8 mouse cellular contexts compared by ENCODE assay signal in genomic region chr7:113167092-113167491, GRCm38 (mm10). TPM values are rescaled to one million over a fixed set of nuclear protein-coding genes. Genes with fewer than 3 reads are reported as not detected.
DNase-seq lines count a peak whose midpoint lies in the region; ATAC-seq and TF ChIP-seq lines count a peak whose summit lies in the region.

No protein-coding gene starts in this region.

- TF ChIP-seq CTCF in testis, adult 2 months (IDR thresholded peaks at IDR 0.05; ENCODE audit: control insufficient read depth, insufficient read depth, insufficient replicate concordance, low read depth, low read length) = peak; percentile 20; the same call in 1 of the 2 replicates

- 0 out of 2 replicates have a peak, but pooled peaks have one; percentile 65 for ATAC-seq in neural tube, embryonic 13.5 days (ENCODE audit: low read depth)

- no peak for TF ChIP-seq POLR2A in testis, adult 2 months (IDR thresholded peaks at IDR 0.05; ENCODE audit: control insufficient read depth, low read depth, low read length)

- H3K27ac ChIP-seq in testis, adult 2 months (ENCODE audit: control insufficient read depth, insufficient read depth, low read depth, low read length) = no peak overlapping the region
- no peak overlapping the region for H3K27ac ChIP-seq in neural tube, embryonic 13.5 days (replicated peaks)

- H3K4me3 ChIP-seq in testis, adult 2 months (ENCODE audit: control insufficient read depth, low read depth, low read length) = no peak overlapping the region
- H3K4me3 ChIP-seq in neural tube, embryonic 13.5 days = no peak overlapping the region

- no peaks in the 10 kb centered on the region for H3K9me3 ChIP-seq in neural tube, embryonic 13.5 days

- no peak overlapping the region for H3K4me2 ChIP-seq in neural tube, embryonic 13.5 days

- no peaks in the 10 kb centered on the region for H3K27me3 ChIP-seq in testis, adult 2 months (ENCODE audit: control insufficient read depth, insufficient read depth, low read length)
- no peaks in the 10 kb centered on the region for H3K27me3 ChIP-seq in neural tube, embryonic 13.5 days

- H3K9ac ChIP-seq in neural tube, embryonic 13.5 days = no peak overlapping the region

- peak; percentile 43 for DNase-seq in adrenal gland, postnatal 10 days
- DNase-seq in adrenal gland, adult 8-10 months = no peak
- DNase-seq in testis, postnatal 10 days (ENCODE audit: low spot score) = no peak
- DNase-seq in heart, adult 8-10 months (ENCODE audit: low spot score) = peak; percentile 50
- peak; percentile 57 to 62 for DNase-seq in kidney, postnatal 36 days
- no peak for DNase-seq in ovary, postnatal 10 days (ENCODE audit: low spot score)

- no peaks in the 10 kb centered on the region for H3K4me1 ChIP-seq in testis, adult 2 months (ENCODE audit: control insufficient read depth, insufficient read depth, low read length)
- H3K4me1 ChIP-seq in neural tube, embryonic 13.5 days (replicated peaks) = no peaks in the 10 kb centered on the region; the same call in 1 of the 2 replicates

- no peaks in the 10 kb centered on the region for H3K36me3 ChIP-seq in testis, adult 2 months (ENCODE audit: control insufficient read depth, insufficient read depth, low read length)
- no peaks in the 10 kb centered on the region for H3K36me3 ChIP-seq in neural tube, embryonic 13.5 days

- 47% methylated on average over 8 of the region's 8 CpGs for WGBS in neural tube, embryonic 13.5 days

RNA-seq across cellular contexts. Expression of gene Arntl, which starts 40.2 kb away (rescaled TPM):
- 10 to 100 TPM; 22.9 to 25.7 TPM for total RNA-seq in adrenal gland, postnatal 10 days (2021)
- total RNA-seq in adrenal gland, adult 8-10 months (2022) = 10 to 100 TPM in 3 of 4 experiments, 1 to 10 TPM in 1; 9.9 to 16.1 (median 11.2) TPM
- polyA plus RNA-seq in testis, adult 2 months (2012; rRNA removed) = 2.9 and 3.2 TPM in 2 replicates
- total RNA-seq in heart, adult 8-10 months (2022) = 1 to 10 TPM; 2.6 to 8.9 (median 3.5) TPM
- 9.8 and 10.1 TPM in 2 replicates for polyA plus RNA-seq in neural tube, embryonic 13.5 days (2015; fragmentation: Nextera tagmentation; extraction: Ambion mirVana)

Comparison
In these comparisons a context has a peak if more than half of its experiments do, and no peak if none do; other contexts are left out.
1. DNase-seq: peak in adrenal gland, postnatal 10 days (single experiment), heart, adult 8-10 months (single experiment) and kidney, postnatal 36 days (2 of 2); none in adrenal gland, adult 8-10 months (single experiment), testis, postnatal 10 days (single experiment) and ovary, postnatal 10 days (single experiment).